Mouse (Mus musculus) liver, postnatal 0 days (tissue): Measurements from ENCODE around the gene Mapkbp1.

Source experiments
- CTCF ChIP-seq: sonication (generic); IDR thresholded peaks from 2 replicates; pipeline ENCODE4 v1.5.1; 2016; ENCODE audit warnings: antibody characterized with exemption, low read depth
- EP300 ChIP-seq: IDR thresholded peaks from 2 replicates; pipeline ENCODE4 v1.6.1; 2016; ENCODE audit warnings: antibody characterized with exemption, low read depth, mild to moderate bottlenecking

DNA sequence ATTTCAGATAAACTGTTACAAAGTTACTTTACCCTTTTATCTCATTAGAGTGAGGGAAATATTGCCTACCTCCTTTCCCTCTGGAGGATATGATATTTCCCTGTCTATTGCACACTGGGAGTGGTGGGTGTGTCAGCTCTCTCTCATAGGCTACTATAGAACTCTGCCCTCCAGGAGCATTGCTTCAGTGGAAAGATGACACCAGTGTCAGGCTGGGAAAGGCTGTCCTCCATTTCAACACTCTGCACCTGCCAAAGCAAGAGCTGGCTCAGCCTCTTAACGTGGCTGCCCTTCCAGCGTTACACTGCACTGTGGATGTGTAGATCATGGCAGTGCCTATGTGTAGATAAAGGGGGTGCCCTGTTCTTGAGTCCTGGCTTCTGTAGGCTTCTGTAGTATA lies 19.9 kb downstream of the Mapkbp1 start:
- TF ChIP-seq CTCF: no peak
- no peak for TF ChIP-seq EP300
